Mouse (Mus musculus): ENCODE measurements around the gene Hydin.

- TF ChIP-seq POLR2A (IDR thresholded peaks at IDR 0.05; ENCODE audit: low read depth, low read length) (no peak), CTCF (conservative IDR thresholded peaks at IDR 0.05; ENCODE audit: insufficient read depth, insufficient read length, low read depth, low read length) (no peak)
Measured at GRCm38 (mm10) chr8:110220936-110221335, 45.8 kb upstream of the Hydin start.
